Mouse (Mus musculus) embryonic facial prominence, embryonic 10.5 days (tissue): ENCODE measurements around the gene Traf5. TPM values are rescaled to one million over a fixed set of nuclear protein-coding genes. Genes with fewer than 3 reads are reported as not detected.

Source experiments
- DNase-seq: peaks from one replicate; pipeline ENCODE4 v3.0.0-alpha.2; 2017; ENCODE audit warnings: low spot score
- H3K27ac ChIP-seq: fragments of 300-500 bp; sonication (generic); replicated peaks from 2 replicates; pipeline ENCODE4 v1.5.1; 2016; ENCODE audit warnings: mild to moderate bottlenecking
- H3K27me3 ChIP-seq: fragments of 300-500 bp; sonication (generic); replicated peaks from 2 replicates; pipeline ENCODE4 v1.6.1; 2016; ENCODE audit warnings: low read depth, mild to moderate bottlenecking; ENCODE audit not compliant: poor library complexity, severe bottlenecking
- H3K36me3 ChIP-seq: fragments of 300-500 bp; sonication (generic); replicated peaks from 2 replicates; pipeline ENCODE4 v1.6.1; 2016; ENCODE audit warnings: mild to moderate bottlenecking, moderate library complexity
- H3K4me1 ChIP-seq: fragments of 300-500 bp; sonication (generic); 2 replicates; pipeline ENCODE4 v1.6.1; 2016
- H3K4me3 ChIP-seq: fragments of 300-500 bp; sonication (generic); 2 replicates; pipeline ENCODE4 v1.5.1; 2016; ENCODE audit warnings: mild to moderate bottlenecking, moderate library complexity
- H3K9me3 ChIP-seq: fragments of 300-500 bp; sonication (generic); 2 replicates; pipeline ENCODE4 v1.6.1; 2016; ENCODE audit warnings: mild to moderate bottlenecking
- WGBS: fragments of 180-500 bp; shearing (Covaris S2); methylation state at CpG from one replicate; pipeline ENCODE4 v1.1.7; 2016; 5-methylcytosine and 5-hydroxymethylcytosine counted together
- polyA plus RNA-seq: library from polyadenylated mRNA; unstranded; fragments of >200 nt; fragmentation: Nextera tagmentation; extraction: Ambion mirVana; gene quantifications from 2 replicates; pipeline ENCODE4 v1.2.1, GENCODE M21; 2016

Traf5 gene
- polyA plus RNA-seq, 1 experiment from 2014 or later, result 4.5 TPM

DNA sequence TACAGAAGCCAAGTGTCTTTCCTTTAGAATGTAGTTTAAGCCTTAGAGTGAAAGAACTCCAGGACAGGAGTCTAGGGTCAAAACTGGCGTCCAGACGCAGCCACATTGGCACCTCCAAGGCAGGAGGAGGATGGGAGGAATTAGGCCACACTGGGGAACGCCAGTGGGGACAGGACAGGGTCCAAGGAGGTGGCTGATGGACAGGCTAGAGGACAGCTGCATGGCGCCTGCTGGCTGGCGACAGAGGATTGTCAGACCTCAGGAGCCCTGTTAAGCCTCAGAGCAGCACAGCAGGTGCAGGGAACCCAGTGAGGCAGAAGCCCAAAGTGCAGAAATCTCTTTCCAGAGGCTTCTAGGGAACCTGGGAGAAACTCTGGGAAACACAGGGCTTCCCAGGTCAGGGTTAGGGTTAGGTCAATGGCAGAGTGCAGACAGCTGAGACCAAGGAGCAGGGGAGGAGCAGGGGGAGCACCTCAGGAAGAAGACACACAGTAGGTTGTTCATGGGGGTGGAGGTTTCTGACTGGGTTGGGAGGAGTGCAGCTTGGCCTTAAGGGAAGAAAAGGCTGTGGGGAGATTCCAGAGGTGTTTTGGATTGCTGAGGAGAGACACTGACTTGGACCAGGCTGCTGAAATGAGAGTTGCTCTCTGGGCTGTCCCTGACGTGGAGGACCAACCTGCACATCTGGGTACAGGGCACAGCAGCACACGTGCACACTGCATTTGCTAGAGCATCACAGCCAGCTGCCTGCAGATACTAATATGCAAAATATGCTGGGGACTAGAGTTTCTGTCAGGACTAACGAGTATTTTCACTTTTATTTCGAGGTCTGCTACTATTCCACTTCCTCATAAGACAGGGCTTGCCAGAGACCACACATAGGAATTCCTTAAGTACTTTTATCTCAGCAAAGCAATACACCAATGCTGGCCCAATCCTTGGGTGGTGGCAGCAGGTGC lies 2.9 kb downstream of the Traf5 start:
- peaks cover 33% of the 10 kb centered on the region for H3K27me3 ChIP-seq
- 60% methylated on average over 9 of the region's 9 CpGs for WGBS

DNA sequence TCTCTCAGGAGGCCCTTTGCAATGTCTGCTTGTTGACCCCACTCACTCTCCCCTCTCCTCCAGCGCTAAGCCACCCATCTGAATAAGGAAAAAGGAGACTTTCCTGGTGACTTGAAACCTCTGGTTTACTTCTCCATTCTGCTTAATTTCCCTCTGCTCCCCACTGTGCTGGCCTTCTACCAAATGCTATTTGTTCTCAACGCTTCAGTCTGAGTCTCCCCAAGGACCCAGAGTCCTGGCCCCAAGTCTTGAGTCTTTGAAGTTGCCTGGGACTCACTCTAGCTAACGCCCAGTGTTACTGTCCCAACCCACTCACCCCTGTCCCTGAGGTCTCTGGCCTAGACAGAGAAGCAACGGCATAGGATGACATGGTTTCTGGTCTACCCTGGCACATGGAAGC lies 4.3 kb downstream of the Traf5 start:
- 63% methylated on average over 4 of the region's 4 CpGs for WGBS
- no peak for DNase-seq
- peaks cover 30% of the 10 kb centered on the region for H3K27me3 ChIP-seq
- no peaks in the 10 kb centered on the region for H3K9me3 ChIP-seq
- H3K27ac ChIP-seq, result no peak overlapping the region
- H3K4me1 ChIP-seq, result peaks cover 29% of the 10 kb centered on the region
- H3K4me3 ChIP-seq, result no peak overlapping the region
- H3K36me3 ChIP-seq, result no peaks in the 10 kb centered on the region

More for the DNA sequence above, 2.9 kb downstream of the Traf5 start:
- Histone ChIP-seq H3K36me3 (no peaks in the 10 kb centered on the region), H3K9me3 (no peaks in the 10 kb centered on the region), H3K27ac (no peak overlapping the region), H3K4me1 (peaks cover 29% of the 10 kb centered on the region), H3K4me3 (no peak overlapping the region)
- DNase-seq, result no peak

DNA sequence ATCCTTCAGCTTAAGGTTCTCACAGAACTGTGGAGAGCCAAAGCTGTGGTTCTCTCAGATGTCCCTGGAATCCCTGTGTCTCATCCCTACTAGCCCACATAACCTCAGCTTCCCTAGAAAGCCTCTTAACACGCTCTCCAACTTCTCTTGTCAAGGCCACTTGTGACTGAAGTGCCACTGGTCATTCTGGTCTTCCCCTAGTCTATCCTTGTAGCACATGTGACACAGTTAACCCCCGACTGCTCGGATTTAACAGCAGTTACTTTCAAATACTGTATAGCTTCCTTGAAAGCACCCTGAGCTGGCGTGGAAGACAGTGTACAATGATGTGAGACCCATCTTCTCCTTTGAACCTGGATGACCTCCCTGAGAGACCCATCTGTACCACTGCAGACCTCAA lies 5.3 kb downstream of the Traf5 start:
- DNase-seq, result no peak
- Histone ChIP-seq H3K36me3 (no peaks in the 10 kb centered on the region), H3K4me3 (no peak overlapping the region), H3K9me3 (no peaks in the 10 kb centered on the region), H3K27me3 (peaks cover 30% of the 10 kb centered on the region), H3K4me1 (peaks cover 29% of the 10 kb centered on the region), H3K27ac (no peak overlapping the region)
- 76% methylated on average over 4 of the region's 4 CpGs for WGBS

DNA sequence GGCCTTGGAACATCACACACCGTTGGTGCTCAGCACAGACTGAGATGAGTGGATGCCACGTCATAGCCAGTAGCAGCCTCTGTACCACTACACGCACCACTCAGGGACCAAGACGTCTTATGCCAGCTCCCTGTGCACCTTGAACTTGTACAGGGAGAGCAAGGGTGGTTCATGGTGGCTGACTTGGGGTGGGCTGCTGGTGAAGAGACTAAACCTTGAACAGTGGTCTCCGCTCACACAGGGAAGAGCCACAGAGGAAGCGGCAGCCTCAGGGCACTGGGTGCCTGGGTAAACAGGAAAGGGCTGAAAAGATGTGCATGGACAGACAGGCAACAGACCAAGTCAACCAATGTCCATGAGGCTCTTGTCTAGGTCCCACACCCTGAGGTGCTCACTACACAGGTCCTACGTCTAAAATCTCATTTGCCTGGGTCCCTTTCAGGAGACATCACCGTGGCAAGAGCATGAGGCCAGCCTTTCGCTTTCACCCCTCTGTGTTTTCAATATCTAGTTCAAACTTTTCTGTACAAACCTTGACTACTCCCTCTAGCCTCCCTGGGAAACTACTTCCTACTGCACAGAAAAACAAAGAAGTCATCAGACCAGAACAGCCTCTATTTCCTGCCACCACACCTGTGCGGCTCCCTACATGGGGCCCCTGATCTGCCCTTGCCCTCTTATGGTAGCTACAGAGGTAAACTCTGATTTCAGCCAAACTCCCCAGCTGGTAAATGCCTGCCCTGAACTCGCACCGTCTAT lies 5.9 kb downstream of the Traf5 start:
- Histone ChIP-seq H3K4me3 (no peak overlapping the region), H3K27ac (no peak overlapping the region), H3K36me3 (no peaks in the 10 kb centered on the region), H3K27me3 (peaks cover 27% of the 10 kb centered on the region), H3K9me3 (peaks cover 5% of the 10 kb centered on the region), H3K4me1 (peaks cover 23% of the 10 kb centered on the region)
- 87% methylated on average over 12 of the region's 12 CpGs for WGBS
- DNase-seq, result no peak

DNA sequence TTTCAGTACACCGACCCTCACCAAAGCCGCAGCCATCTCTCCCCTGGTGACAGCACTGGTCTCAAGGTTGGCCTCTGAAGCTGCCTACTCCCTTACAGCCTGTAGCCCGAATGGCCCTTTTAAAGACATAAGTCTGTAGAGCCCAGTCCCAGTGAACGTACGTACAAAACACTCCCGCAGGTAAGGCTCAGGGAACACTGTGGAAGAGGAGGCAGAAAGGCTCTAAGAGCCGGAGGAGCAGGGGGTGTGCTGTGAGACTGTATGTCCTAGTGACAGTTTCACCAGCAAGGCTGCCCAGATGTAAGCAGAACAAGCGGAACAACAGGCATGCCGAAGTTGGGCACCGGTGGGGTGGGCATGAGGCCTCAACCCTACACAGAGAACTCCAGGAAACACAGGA lies 7.1 kb downstream of the Traf5 start:
- peaks cover 13% of the 10 kb centered on the region for H3K9me3 ChIP-seq
- H3K4me1 ChIP-seq, result peaks cover 14% of the 10 kb centered on the region
- no peak overlapping the region for H3K27ac ChIP-seq
- no peak for DNase-seq
- no peaks in the 10 kb centered on the region for H3K36me3 ChIP-seq
- peaks cover 14% of the 10 kb centered on the region for H3K27me3 ChIP-seq
- 92% methylated on average over 10 of the region's 10 CpGs for WGBS
- no peak overlapping the region for H3K4me3 ChIP-seq

DNA sequence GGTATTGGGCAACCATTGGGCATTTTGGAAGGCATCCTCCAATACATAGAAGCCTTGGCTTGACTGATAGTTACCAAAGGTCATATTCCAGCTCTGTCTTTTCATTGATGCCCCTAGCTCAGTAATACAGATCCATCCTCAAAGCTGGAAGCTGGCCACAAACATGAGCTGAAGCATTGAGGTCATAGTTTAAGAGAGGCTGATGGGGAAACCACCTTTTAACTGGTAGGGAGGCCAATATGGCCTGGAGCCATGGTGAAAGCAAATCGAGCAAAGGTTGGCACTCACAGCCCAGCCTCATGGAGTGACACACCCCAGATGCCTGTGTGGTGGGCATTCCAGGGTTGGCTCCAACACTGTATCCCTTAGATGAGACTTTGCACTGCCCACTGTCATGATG lies 9.7 kb downstream of the Traf5 start:
- H3K27ac ChIP-seq, result no peak overlapping the region
- H3K4me3 ChIP-seq, result no peak overlapping the region
- peaks cover 13% of the 10 kb centered on the region for H3K9me3 ChIP-seq
- H3K27me3 ChIP-seq, result no peaks in the 10 kb centered on the region
- WGBS, result 74% methylated on average over 1 of the region's 1 CpGs
- H3K36me3 ChIP-seq, result no peaks in the 10 kb centered on the region
- no peak for DNase-seq
- peaks cover 10% of the 10 kb centered on the region for H3K4me1 ChIP-seq

DNA sequence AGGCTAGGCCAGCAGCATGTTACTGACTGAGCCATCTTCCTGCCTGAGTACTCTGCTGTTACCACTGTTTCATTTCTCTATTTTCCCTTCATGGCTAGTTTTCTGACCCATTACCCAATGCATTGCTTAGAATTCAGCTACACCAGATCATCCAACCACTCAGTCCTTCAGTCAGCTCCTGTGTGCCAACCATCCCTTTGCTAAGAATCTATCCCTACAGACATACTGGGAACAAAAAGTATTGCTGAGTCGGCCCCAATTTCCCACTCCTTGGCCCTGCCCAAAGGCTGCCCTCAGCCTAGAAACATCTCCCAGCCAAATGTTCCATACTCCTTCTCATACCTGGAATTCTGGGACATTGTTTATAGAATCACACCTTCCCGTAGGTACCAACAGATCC lies 11.2 kb downstream of the Traf5 start:
- DNase-seq, result no peak
- no peaks in the 10 kb centered on the region for H3K27me3 ChIP-seq
- WGBS, result 90% methylated on average over 2 of the region's 2 CpGs
- H3K36me3 ChIP-seq, result no peaks in the 10 kb centered on the region
- H3K4me1 ChIP-seq, result peaks cover 2% of the 10 kb centered on the region; the same call in 1 of the 2 replicates
- peaks cover 13% of the 10 kb centered on the region for H3K9me3 ChIP-seq
- no peak overlapping the region for H3K27ac ChIP-seq
- no peak overlapping the region for H3K4me3 ChIP-seq

DNA sequence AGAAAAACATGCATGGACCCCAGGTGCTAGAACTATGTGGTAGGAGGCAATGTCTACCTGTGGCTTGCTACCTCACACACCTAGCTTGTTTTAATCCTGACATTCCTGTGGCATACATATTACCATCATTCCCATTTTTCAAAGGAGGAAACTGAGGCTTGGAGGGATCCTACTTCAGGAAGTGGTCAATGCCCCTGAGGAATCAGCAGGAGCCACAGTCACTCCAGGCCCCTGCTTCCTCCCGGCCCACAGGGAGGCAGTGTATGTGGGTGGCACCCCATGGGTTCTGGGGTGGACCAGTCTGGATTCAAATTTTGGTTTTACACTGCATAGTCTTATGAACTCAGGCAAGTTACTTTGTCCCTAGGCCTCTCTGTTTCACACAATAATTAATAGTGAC lies 13.2 kb downstream of the Traf5 start:
- no peak for DNase-seq
- no peaks in the 10 kb centered on the region for H3K36me3 ChIP-seq
- H3K4me3 ChIP-seq, result no peak overlapping the region
- no peaks in the 10 kb centered on the region for H3K27me3 ChIP-seq
- no peak overlapping the region for H3K27ac ChIP-seq
- peaks cover 13% of the 10 kb centered on the region for H3K9me3 ChIP-seq
- WGBS, result 86% methylated on average over 1 of the region's 1 CpGs
- peaks cover 8% of the 10 kb centered on the region for H3K4me1 ChIP-seq

DNA sequence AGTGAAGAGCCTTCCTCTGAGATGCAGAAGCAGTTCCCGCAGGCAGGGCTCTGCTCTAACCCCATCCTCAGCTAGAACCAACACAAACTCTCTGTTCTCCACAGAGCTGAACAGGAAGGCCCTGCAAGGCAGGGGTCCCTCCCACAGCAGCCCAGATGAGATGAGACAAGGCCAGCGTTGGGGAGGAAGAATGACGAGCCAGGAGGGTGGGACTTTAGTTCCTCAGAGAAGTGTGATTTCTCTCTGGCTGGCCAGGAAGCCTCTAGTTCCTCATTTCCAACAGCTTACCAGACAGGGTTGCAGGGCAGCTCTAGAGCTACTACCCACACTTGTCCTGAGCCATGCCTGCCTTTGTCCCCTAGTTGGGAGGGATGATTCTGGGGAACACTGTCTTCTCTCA lies 14.0 kb downstream of the Traf5 start:
- H3K9me3 ChIP-seq, result peaks cover 13% of the 10 kb centered on the region

DNA sequence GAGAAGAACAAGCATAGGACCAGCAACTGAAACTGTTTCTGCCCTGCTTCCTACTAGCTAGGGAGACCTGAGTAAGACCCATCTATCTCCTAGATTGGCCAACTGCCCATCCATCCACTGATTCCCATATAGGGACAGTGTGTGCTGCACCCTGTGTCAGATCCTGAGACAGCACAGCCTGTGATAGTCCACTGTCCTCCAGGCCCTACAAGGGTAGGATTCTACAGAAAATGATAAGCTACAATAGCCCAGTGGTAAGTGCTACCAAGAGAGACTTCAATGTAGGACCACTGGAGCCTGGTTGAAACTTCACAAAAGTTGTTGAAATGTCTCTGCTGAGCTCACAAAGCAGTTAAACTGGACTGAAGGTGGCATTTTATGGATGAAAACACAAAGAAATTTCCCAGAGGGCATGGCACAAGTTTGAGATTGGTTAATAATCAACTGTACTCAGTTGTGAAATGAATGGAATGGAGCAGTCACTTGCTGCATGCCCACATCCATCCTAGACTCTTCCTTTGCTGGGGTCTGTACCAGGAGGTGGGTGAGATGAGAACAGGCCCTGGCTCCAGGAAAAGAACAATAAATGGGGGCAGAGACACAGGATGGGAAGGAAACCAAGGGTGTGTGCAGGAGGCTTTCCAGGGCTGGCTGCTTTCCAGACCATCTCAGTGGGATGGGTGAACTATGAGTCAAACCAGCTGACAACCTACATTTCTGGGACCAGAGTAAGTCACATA lies 15.4 kb downstream of the Traf5 start:
- Histone ChIP-seq H3K27me3 (no peaks in the 10 kb centered on the region), H3K36me3 (no peaks in the 10 kb centered on the region), H3K9me3 (peaks cover 13% of the 10 kb centered on the region), H3K4me1 (peaks cover 13% of the 10 kb centered on the region), H3K27ac (no peak overlapping the region), H3K4me3 (no peak overlapping the region)
- no peak for DNase-seq

More for the DNA sequence above, 14.0 kb downstream of the Traf5 start:
- DNase-seq, result no peak
- WGBS, result 40% methylated on average over 3 of the region's 3 CpGs
- Histone ChIP-seq H3K4me1 (peaks cover 9% of the 10 kb centered on the region), H3K4me3 (no peak overlapping the region), H3K27ac (no peak overlapping the region), H3K36me3 (no peaks in the 10 kb centered on the region), H3K27me3 (no peaks in the 10 kb centered on the region)

DNA sequence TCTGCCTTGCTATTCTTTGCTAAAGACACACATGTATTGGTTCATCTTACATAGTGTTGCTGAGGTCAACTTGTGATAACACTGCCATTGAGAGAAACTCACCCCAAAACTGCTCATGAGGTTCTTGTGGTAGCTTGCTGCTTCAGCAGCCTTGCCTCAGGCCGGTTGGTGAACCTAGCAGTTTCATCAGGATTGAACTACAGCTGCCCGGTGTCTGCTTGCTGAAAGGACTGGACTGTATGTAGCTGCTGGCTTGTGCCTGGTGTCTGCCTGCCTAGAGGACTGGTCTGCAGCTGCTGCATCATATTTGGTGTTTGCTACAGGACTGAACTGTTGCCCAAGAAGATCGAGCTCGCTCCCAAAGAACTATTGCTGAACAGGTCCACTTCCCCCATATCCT lies 16.3 kb downstream of the Traf5 start:
- no peak for DNase-seq
- no peaks in the 10 kb centered on the region for H3K36me3 ChIP-seq
- peaks cover 13% of the 10 kb centered on the region for H3K4me1 ChIP-seq
- H3K27ac ChIP-seq, result no peak overlapping the region
- peaks cover 5% of the 10 kb centered on the region for H3K9me3 ChIP-seq
- no peaks in the 10 kb centered on the region for H3K27me3 ChIP-seq
- WGBS, result 79% methylated on average over 4 of the region's 4 CpGs
- no peak overlapping the region for H3K4me3 ChIP-seq

DNA sequence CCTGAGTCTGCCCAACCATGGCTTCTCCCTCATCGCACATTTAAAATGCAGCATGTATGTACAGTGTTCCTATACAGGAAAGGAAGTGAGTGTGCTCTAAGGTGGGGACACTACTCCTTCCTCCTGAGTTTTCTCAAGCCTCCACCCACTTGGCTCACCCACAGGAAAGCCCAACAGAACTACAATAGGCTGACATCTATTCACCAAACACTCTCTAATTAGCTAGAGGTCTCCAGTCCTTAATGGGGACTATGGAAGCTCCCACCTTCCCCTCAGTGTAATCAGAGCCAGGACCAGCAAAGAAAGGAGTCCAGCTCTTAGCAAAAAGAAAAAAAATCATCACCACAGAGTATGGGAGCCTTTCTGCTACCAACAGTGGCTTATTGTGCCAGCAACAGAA lies 17.5 kb downstream of the Traf5 start:
- no peaks in the 10 kb centered on the region for H3K27me3 ChIP-seq
- no peak for DNase-seq
- 76% methylated on average over 1 of the region's 1 CpGs for WGBS

More for the DNA sequence above, 17.5 kb downstream of the Traf5 start:
- Histone ChIP-seq H3K9me3 (no peaks in the 10 kb centered on the region), H3K4me1 (peaks cover 25% of the 10 kb centered on the region), H3K36me3 (no peaks in the 10 kb centered on the region), H3K27ac (no peak overlapping the region), H3K4me3 (no peak overlapping the region)
